ENCODE assay signal across 12 mouse cellular contexts in the genomic region with DNA sequence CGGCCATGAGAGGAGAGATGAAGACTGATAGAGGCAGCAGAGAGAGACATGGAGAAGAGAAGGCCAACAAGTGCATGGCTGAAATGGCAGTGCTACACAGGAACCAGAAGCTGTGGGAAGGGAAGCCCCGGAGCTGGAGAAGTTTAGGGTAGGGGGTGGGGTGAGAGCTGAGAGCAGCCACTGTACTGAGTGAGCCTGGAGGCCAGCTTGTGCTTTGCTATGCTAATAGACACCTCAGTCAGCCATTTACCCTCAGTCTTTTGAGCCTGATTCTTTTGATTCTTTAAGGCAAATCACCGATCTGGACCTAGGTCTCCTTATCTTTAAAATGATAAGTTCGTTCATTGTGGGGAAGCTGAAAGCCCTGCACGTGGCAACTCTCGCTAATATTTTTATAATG.
DNase-seq lines count a peak whose midpoint lies in the region; ATAC-seq and TF ChIP-seq lines count a peak whose summit lies in the region.
"Had no signal": no experiment of that assay in that cellular context is flagged by ENCODE, and none has a peak within 500 bp of the region (broad histone marks: within the 10 kb centered on the region; RNA-seq: fewer than 3 reads in every experiment).

No protein-coding gene starts in this region.

- no peaks in the 10 kb centered on the region for H3K9me3 ChIP-seq in forebrain, embryonic 16.5 days (ENCODE audit: control insufficient read depth, low read length)
- H3K9me3 ChIP-seq: liver, embryonic 12.5 days; megakaryocyte, embryonic 14.5 days had no signal

- no peak for TF ChIP-seq POLR2A in heart, adult 2 months (IDR thresholded peaks at IDR 0.05; ENCODE audit: insufficient read depth, low read depth, low read length)
- TF ChIP-seq POLR2A in kidney, adult 2 months (IDR thresholded peaks at IDR 0.05; ENCODE audit: low read depth, low read length), result no peak

- H3K79me2 ChIP-seq in heart, adult 2 months (replicated peaks; ENCODE audit: control insufficient read depth, insufficient read depth, low read length), result no peaks in the 10 kb centered on the region; the same call in 1 of the 2 replicates

- H3K27me3 ChIP-seq in heart, adult 2 months (ENCODE audit: control insufficient read depth, insufficient read depth, low read length), result no peaks in the 10 kb centered on the region
- no peaks in the 10 kb centered on the region for H3K27me3 ChIP-seq in kidney, adult 2 months (replicated peaks; ENCODE audit: control insufficient read depth, insufficient read depth, low read length)
- no peaks in the 10 kb centered on the region for H3K27me3 ChIP-seq in forebrain, embryonic 16.5 days (replicated peaks; ENCODE audit: control insufficient read depth, insufficient read depth, low read length)
- H3K27me3 ChIP-seq: liver, embryonic 12.5 days had no signal

- 15% methylated on average over 6 of the region's 6 CpGs for WGBS in heart, adult 2 months
- WGBS in kidney, adult 2 months, result 37% methylated on average over 6 of the region's 6 CpGs
- WGBS in forebrain, embryonic 16.5 days, result 20% methylated on average over 6 of the region's 6 CpGs

- peak in 1 of 2 experiments; percentile 15 for DNase-seq in heart, adult 2 months
- DNase-seq in heart, adult 18-20 months, result no peak
- DNase-seq in kidney, adult 2 months, result no peak
- DNase-seq in kidney, postnatal 14 days, result no peak
- DNase-seq in ES-CJ7 (ENCODE audit: low read depth, low spot score), result peak; percentile 77
- no peak for DNase-seq in thymus, postnatal 36 days
- no peak for DNase-seq in right cerebral cortex, postnatal 10 days (ENCODE audit: low spot score in 2 of 2)
- DNase-seq: thymus, adult 2 months had no signal

- H3K9ac ChIP-seq in heart, adult 2 months (ENCODE audit: low read depth, low read length), result peak overlapping the region; percentile 23
- H3K9ac ChIP-seq in forebrain, embryonic 16.5 days (replicated peaks; ENCODE audit: low read depth, low read length), result no peak overlapping the region
- H3K9ac ChIP-seq: liver, embryonic 12.5 days had no signal

- intact Hi-C loops in heart, adult 2 months (cut with DNase I), result no loop called here

- peak; percentile 72; the same call in 1 of the 2 replicates for ATAC-seq in forebrain, embryonic 16.5 days
- ATAC-seq: activated CD4-positive, CD25-positive, alpha-beta regulatory T cell, adult 4 months; liver, embryonic 12.5 days had no signal

- TF ChIP-seq EP300 in heart, adult 2 months (IDR thresholded peaks at IDR 0.05; ENCODE audit: insufficient read depth, low read depth, low read length), result 0 out of 2 replicates have a peak, but pooled peaks have one; percentile 31

- H3K36me3 ChIP-seq in heart, adult 2 months (ENCODE audit: control insufficient read depth, insufficient read depth, low read length), result peaks cover 42% of the 10 kb centered on the region
- no peaks in the 10 kb centered on the region for H3K36me3 ChIP-seq in kidney, adult 2 months (ENCODE audit: control insufficient read depth, insufficient read depth, low read length)
- no peaks in the 10 kb centered on the region for H3K36me3 ChIP-seq in forebrain, embryonic 16.5 days (ENCODE audit: control insufficient read depth, insufficient read depth)
- H3K36me3 ChIP-seq: liver, embryonic 12.5 days had no signal

- peaks cover 15% of the 10 kb centered on the region for H3K4me1 ChIP-seq in heart, adult 2 months (ENCODE audit: control insufficient read depth, insufficient read depth, low read length)
- peaks cover 3% of the 10 kb centered on the region; the same call in 1 of the 2 replicates for H3K4me1 ChIP-seq in kidney, adult 2 months (ENCODE audit: control insufficient read depth, insufficient read depth, low read length)
- peaks cover 11% of the 10 kb centered on the region for H3K4me1 ChIP-seq in forebrain, embryonic 16.5 days (replicated peaks; ENCODE audit: control insufficient read depth, insufficient read depth, low read length)
- H3K4me1 ChIP-seq: megakaryocyte, embryonic 14.5 days had no signal

- peak overlapping the region; percentile 86 for H3K27ac ChIP-seq in heart, adult 2 months
- peak overlapping the region; percentile 72 for H3K27ac ChIP-seq in kidney, adult 2 months (ENCODE audit: insufficient read depth, low read depth, low read length)
- H3K27ac ChIP-seq in forebrain, embryonic 16.5 days (ENCODE audit: low read length), result no peak overlapping the region
- H3K27ac ChIP-seq: liver, embryonic 12.5 days had no signal

- TF ChIP-seq CTCF in heart, adult 2 months (IDR thresholded peaks at IDR 0.05), result no peak
- no peak for TF ChIP-seq CTCF in kidney, adult 2 months (conservative IDR thresholded peaks at IDR 0.05; ENCODE audit: insufficient read depth, insufficient read length, low read depth, low read length)

- no peak overlapping the region for H3K4me2 ChIP-seq in forebrain, embryonic 16.5 days (ENCODE audit: low read length)
- H3K4me2 ChIP-seq: liver, embryonic 12.5 days had no signal

- H3K4me3 ChIP-seq in heart, adult 2 months, result no peak overlapping the region; the same call in 1 of the 2 replicates
- H3K4me3 ChIP-seq in kidney, adult 2 months (ENCODE audit: insufficient read depth, low read depth, low read length), result no peak overlapping the region
- H3K4me3 ChIP-seq in forebrain, embryonic 16.5 days (replicated peaks; ENCODE audit: low read length), result no peak overlapping the region
- H3K4me3 ChIP-seq: liver, embryonic 12.5 days; megakaryocyte, embryonic 14.5 days had no signal
